Mouse (Mus musculus): ENCODE data around the gene Gdap2. TPM values are rescaled to one million over a fixed set of nuclear protein-coding genes. Genes with fewer than 3 reads are reported as not detected.

Gdap2 gene
- polyA plus RNA-seq (2017; shearing (Covaris generic)): 33.6 TPM

GRCm38 (mm10) chr3:100162315-100163105 lies at the start of gene Gdap2, which contains the start of gene Wdr3:
Gene Gdap2 (plus strand): TSS chr3:100162381.
Gene Wdr3 (minus strand): TSS chr3:100162407.

Other genes with a start within 250 kb of the Gdap2 start
- 63.5 TPM for gene Wdr3, start within 50 bp of the Gdap2 start, polyA plus RNA-seq (2017; shearing (Covaris generic))

All from CD4-positive, CD25-positive, alpha-beta regulatory T cell (primary cell).